Mouse (Mus musculus) layer of hippocampus, adult 9-11 months (tissue): ENCODE measurements around the gene Ift81.
A peak's percentile ranks its signal among the peaks of the same experiment; 100 is the strongest.

Experiments used
- DNase-seq: peaks from one replicate; pipeline ENCODE4 v3.0.0; 2022

The Ift81 gene

GRCm38 (mm10) chr5:122512011-122512410 lies 102.3 kb downstream of the Ift81 start:
- no peak for DNase-seq

GRCm38 (mm10) chr5:122511405-122511804 lies 102.9 kb downstream of the Ift81 start:
- no peak for DNase-seq

GRCm38 (mm10) chr5:122510651-122511157 lies 103.6 kb downstream of the Ift81 start:
- DNase-seq = peak; percentile 78

GRCm38 (mm10) chr5:122509608-122510007 lies 104.7 kb downstream of the Ift81 start:
- DNase-seq = no peak

- DNase-seq = no peak
Measured at GRCm38 (mm10) chr5:122508861-122509306, 105.4 kb downstream of the Ift81 start.

- no peak for DNase-seq
Measured at GRCm38 (mm10) chr5:122507396-122507795, 106.9 kb downstream of the Ift81 start.

- no peak for DNase-seq
Measured at GRCm38 (mm10) chr5:122506462-122506861, 107.9 kb downstream of the Ift81 start.

- no peak for DNase-seq
Measured at GRCm38 (mm10) chr5:122505554-122505953, 108.8 kb downstream of the Ift81 start.

GRCm38 (mm10) chr5:122503760-122504119 lies 110.6 kb downstream of the Ift81 start:
- DNase-seq = no peak

GRCm38 (mm10) chr5:122503015-122503759 lies 111.1 kb downstream of the Ift81 start:
- DNase-seq = peak; percentile 13

- DNase-seq = peak; percentile 92
Measured at GRCm38 (mm10) chr5:122502077-122502941, 112.0 kb downstream of the Ift81 start, which contains the start of gene Atp2a2. TSS of gene Atp2a2 (minus strand) at chr5:122502225.

- peak; percentile 34 for DNase-seq
Measured at GRCm38 (mm10) chr5:122501101-122502076, 112.9 kb downstream of the Ift81 start.

GRCm38 (mm10) chr5:122500563-122500962 lies 113.8 kb downstream of the Ift81 start:
- DNase-seq = no peak
